Mouse (Mus musculus): ENCODE measurements at regions not wholly inside any gene's neighbourhood (a gene's known extent, or its start where the extent isn't known, plus 50 kb on each side); places are given as distances from the start of the nearest gene placed in this dataset.

- H3K27me3 ChIP-seq (ENCODE audit: control insufficient read depth, insufficient read depth, low read length), result peaks cover 42% of the 10 kb centered on the region
- ATAC-seq (replicated peaks; ENCODE audit: low FRiP score) (no peak), DNase-seq (ENCODE audit: low spot score) (no peak)
- H3K4me2 ChIP-seq (ENCODE audit: low read depth, low read length, severe bottlenecking), result no peak overlapping the region
- peaks cover 11% of the 10 kb centered on the region; the same call in 1 of the 2 replicates for H3K4me1 ChIP-seq (replicated peaks; ENCODE audit: control insufficient read depth, insufficient read depth, low read length)
- no peaks in the 10 kb centered on the region for H3K9me3 ChIP-seq (ENCODE audit: control insufficient read depth, low read length)
- no peak overlapping the region for H3K27ac ChIP-seq (ENCODE audit: low read depth, low read length)
- H3K4me3 ChIP-seq (ENCODE audit: low read depth, low read length), result no peak overlapping the region
- no peaks in the 10 kb centered on the region for H3K36me3 ChIP-seq (ENCODE audit: control insufficient read depth, insufficient read depth, low read length)
- H3K9ac ChIP-seq (ENCODE audit: low read length), result no peak overlapping the region
- 8% methylated on average over 3 of the region's 3 CpGs for WGBS
Measured at GRCm38 (mm10) chr19:44695331-44695730, 60.5 kb upstream of the Pax2 start.

- Histone ChIP-seq H3K9ac (ENCODE audit: low read length) (0 out of 2 replicates have a peak overlapping the region, but pooled peaks have one; percentile 3), H3K9me3 (ENCODE audit: control insufficient read depth, low read length) (no peaks in the 10 kb centered on the region), H3K36me3 (ENCODE audit: control insufficient read depth, insufficient read depth, low read length) (no peaks in the 10 kb centered on the region), H3K4me1 (replicated peaks; ENCODE audit: control insufficient read depth, insufficient read depth, low read length) (peaks cover 11% of the 10 kb centered on the region; the same call in 1 of the 2 replicates), H3K4me2 (ENCODE audit: low read depth, low read length, severe bottlenecking) (no peak overlapping the region), H3K27ac (ENCODE audit: low read depth, low read length) (no peak overlapping the region), H3K27me3 (ENCODE audit: control insufficient read depth, insufficient read depth, low read length) (peaks cover 40% of the 10 kb centered on the region), H3K4me3 (ENCODE audit: low read depth, low read length) (no peak overlapping the region)
- no peak for ATAC-seq (replicated peaks; ENCODE audit: low FRiP score)
- 6% methylated on average over 8 of the region's 8 CpGs for WGBS
- no peak for DNase-seq (ENCODE audit: low spot score)
Measured at GRCm38 (mm10) chr19:44696059-44696712, 59.7 kb upstream of the Pax2 start.

- DNase-seq (ENCODE audit: low spot score) (no peak), ATAC-seq (replicated peaks; ENCODE audit: low FRiP score) (no peak)
- no peaks in the 10 kb centered on the region for H3K9me3 ChIP-seq (ENCODE audit: control insufficient read depth, low read length)
Measured at GRCm38 (mm10) chr19:44696773-44697172, 59.1 kb upstream of the Pax2 start.

GRCm38 (mm10) chr19:44698382-44699256, 57.2 kb upstream of the Pax2 start:
- no peak overlapping the region for H3K9ac ChIP-seq (ENCODE audit: low read length)
- no peak overlapping the region for H3K27ac ChIP-seq (ENCODE audit: low read depth, low read length)
- H3K36me3 ChIP-seq (ENCODE audit: control insufficient read depth, insufficient read depth, low read length), result no peaks in the 10 kb centered on the region
- peaks cover 5% of the 10 kb centered on the region; the same call in 1 of the 2 replicates for H3K4me1 ChIP-seq (replicated peaks; ENCODE audit: control insufficient read depth, insufficient read depth, low read length)
- ATAC-seq (replicated peaks; ENCODE audit: low FRiP score), result no peak
- H3K4me2 ChIP-seq (ENCODE audit: low read depth, low read length, severe bottlenecking), result no peak overlapping the region
- WGBS, result 29% methylated on average over 21 of the region's 21 CpGs
- H3K4me3 ChIP-seq (ENCODE audit: low read depth, low read length), result no peak overlapping the region
- H3K9me3 ChIP-seq (ENCODE audit: control insufficient read depth, low read length), result no peaks in the 10 kb centered on the region
- H3K27me3 ChIP-seq (ENCODE audit: control insufficient read depth, insufficient read depth, low read length), result peaks cover 35% of the 10 kb centered on the region
- no peak for DNase-seq (ENCODE audit: low spot score)

More at GRCm38 (mm10) chr19:44696773-44697172, 59.1 kb upstream of the Pax2 start:
- Histone ChIP-seq H3K9ac (ENCODE audit: low read length) (no peak overlapping the region), H3K36me3 (ENCODE audit: control insufficient read depth, insufficient read depth, low read length) (no peaks in the 10 kb centered on the region), H3K4me1 (replicated peaks; ENCODE audit: control insufficient read depth, insufficient read depth, low read length) (peaks cover 11% of the 10 kb centered on the region; the same call in 1 of the 2 replicates), H3K4me3 (ENCODE audit: low read depth, low read length) (no peak overlapping the region), H3K27ac (ENCODE audit: low read depth, low read length) (no peak overlapping the region), H3K4me2 (ENCODE audit: low read depth, low read length, severe bottlenecking) (no peak overlapping the region), H3K27me3 (ENCODE audit: control insufficient read depth, insufficient read depth, low read length) (peaks cover 42% of the 10 kb centered on the region)
- 35% methylated on average over 9 of the region's 9 CpGs for WGBS
